Mouse (Mus musculus): ENCODE measurements around the gene Psg16.

GRCm38 (mm10) chr7:17025505-17025894 is 48.3 kb upstream of the Psg16 start:
- TF ChIP-seq POLR2A (IDR thresholded peaks at IDR 0.05; ENCODE audit: low read depth, low read length) (no peak), EP300 (IDR thresholded peaks at IDR 0.05; ENCODE audit: low read length) (no peak), PAX5 (IDR thresholded peaks at IDR 0.05; ENCODE audit: low read length) (no peak), CTCF (conservative IDR thresholded peaks at IDR 0.05 in 1 of 2, IDR thresholded peaks at IDR 0.05 in 1 of 2; ENCODE audit: low read depth in 2 of 2, low read length in 2 of 2) (no peak), UBTF (IDR thresholded peaks at IDR 0.05; ENCODE audit: low read depth, low read length) (no peak), SMC3 (IDR thresholded peaks at IDR 0.05; ENCODE audit: low read depth, low read length) (no peak), SIN3A (IDR thresholded peaks at IDR 0.05; ENCODE audit: low read length) (0 out of 2 replicates have a peak, but pooled peaks have one; percentile 31), ZNF384 (IDR thresholded peaks at IDR 0.05; ENCODE audit: low read depth, low read length) (no peak), CHD2 (IDR thresholded peaks at IDR 0.05; ENCODE audit: low read length) (no peak), E2F4 (IDR thresholded peaks at IDR 0.05; ENCODE audit: insufficient replicate concordance, low read depth, low read length) (no peak), GABPA (IDR thresholded peaks at IDR 0.05; ENCODE audit: insufficient replicate concordance, low read depth, low read length) (no peak), MXI1 (IDR thresholded peaks at IDR 0.05; ENCODE audit: low read depth, low read length) (no peak; the same call in 1 of the 2 replicates), ZC3H11A (IDR thresholded peaks at IDR 0.05; ENCODE audit: low read depth, low read length) (no peak), RAD21 (IDR thresholded peaks at IDR 0.05; ENCODE audit: low read depth, low read length) (no peak)
